10 mouse cellular contexts compared by ENCODE assay signal in genomic region chr2:154809107-154809762, GRCm38 (mm10). TPM values are rescaled to one million over a fixed set of nuclear protein-coding genes. Genes with fewer than 3 reads are reported as not detected.
DNase-seq lines count a peak whose midpoint lies in the region; ATAC-seq lines count a peak whose summit lies in the region.
"Had no signal": no experiment of that assay in that cellular context is flagged by ENCODE, and none has a peak within 500 bp of the region (broad histone marks: within the 10 kb centered on the region; RNA-seq: fewer than 3 reads in every experiment).

No protein-coding gene starts in this region.

- peak; percentile 42; the same call in 1 of the 2 replicates for ATAC-seq in limb, embryonic 12.5 days (ENCODE audit: insufficient number of reproducible peaks, insufficient read depth, low FRiP score, low TSS enrichment, low read depth)
- no peak for ATAC-seq in forebrain, embryonic 11.5 days (replicated peaks; ENCODE audit: low FRiP score)
- no peak for ATAC-seq in forebrain, embryonic 12.5 days (ENCODE audit: low FRiP score)

- H3K9me3 ChIP-seq in limb, embryonic 12.5 days: no peaks in the 10 kb centered on the region
- H3K9me3 ChIP-seq in limb, embryonic 10.5 days (replicated peaks): no peaks in the 10 kb centered on the region
- no peaks in the 10 kb centered on the region for H3K9me3 ChIP-seq in forebrain, embryonic 11.5 days (ENCODE audit: control insufficient read depth, low read length)
- no peaks in the 10 kb centered on the region for H3K9me3 ChIP-seq in forebrain, embryonic 12.5 days

- H3K4me3 ChIP-seq in limb, embryonic 12.5 days (replicated peaks): no peak overlapping the region
- H3K4me3 ChIP-seq in limb, embryonic 10.5 days: no peak overlapping the region
- no peak overlapping the region for H3K4me3 ChIP-seq in forebrain, embryonic 11.5 days (ENCODE audit: low read depth, low read length)
- H3K4me3 ChIP-seq in forebrain, embryonic 12.5 days (replicated peaks): no peak overlapping the region

- no peak overlapping the region for H3K9ac ChIP-seq in limb, embryonic 12.5 days (replicated peaks)
- no peak overlapping the region for H3K9ac ChIP-seq in forebrain, embryonic 11.5 days (ENCODE audit: low read length)
- no peak overlapping the region for H3K9ac ChIP-seq in forebrain, embryonic 12.5 days

- no peaks in the 10 kb centered on the region for H3K27me3 ChIP-seq in limb, embryonic 12.5 days
- H3K27me3 ChIP-seq in limb, embryonic 10.5 days (ENCODE audit: low read depth, poor library complexity, severe bottlenecking): no peaks in the 10 kb centered on the region
- H3K27me3 ChIP-seq in forebrain, embryonic 11.5 days (ENCODE audit: control insufficient read depth, insufficient read depth, low read length): no peaks in the 10 kb centered on the region
- no peaks in the 10 kb centered on the region for H3K27me3 ChIP-seq in forebrain, embryonic 12.5 days

- no peak overlapping the region for H3K27ac ChIP-seq in limb, embryonic 12.5 days
- no peak overlapping the region for H3K27ac ChIP-seq in limb, embryonic 10.5 days
- H3K27ac ChIP-seq in forebrain, embryonic 11.5 days (ENCODE audit: low read depth, low read length): no peak overlapping the region
- H3K27ac ChIP-seq in forebrain, embryonic 12.5 days: no peak overlapping the region

- no peaks in the 10 kb centered on the region for H3K36me3 ChIP-seq in limb, embryonic 12.5 days
- H3K36me3 ChIP-seq in limb, embryonic 10.5 days: no peaks in the 10 kb centered on the region
- no peaks in the 10 kb centered on the region for H3K36me3 ChIP-seq in forebrain, embryonic 11.5 days (ENCODE audit: control insufficient read depth, insufficient read depth, low read length)
- H3K36me3 ChIP-seq in forebrain, embryonic 12.5 days (replicated peaks): no peaks in the 10 kb centered on the region

- no peak overlapping the region for H3K4me2 ChIP-seq in limb, embryonic 12.5 days
- H3K4me2 ChIP-seq in forebrain, embryonic 11.5 days (ENCODE audit: low read depth, low read length, severe bottlenecking): no peak overlapping the region
- H3K4me2 ChIP-seq in forebrain, embryonic 12.5 days: no peak overlapping the region

- 58% methylated on average over 1 of the region's 1 CpGs for WGBS in limb, embryonic 12.5 days
- WGBS in limb, embryonic 10.5 days: 95% methylated on average over 1 of the region's 1 CpGs
- 97% methylated on average over 1 of the region's 1 CpGs for WGBS in forebrain, embryonic 11.5 days
- 91% methylated on average over 1 of the region's 1 CpGs for WGBS in forebrain, embryonic 12.5 days

- peaks cover 43% of the 10 kb centered on the region for H3K4me1 ChIP-seq in limb, embryonic 12.5 days (replicated peaks)
- H3K4me1 ChIP-seq in limb, embryonic 10.5 days: peaks cover 2% of the 10 kb centered on the region
- H3K4me1 ChIP-seq in forebrain, embryonic 11.5 days (replicated peaks; ENCODE audit: control insufficient read depth, insufficient read depth, low read length): no peaks in the 10 kb centered on the region
- H3K4me1 ChIP-seq in forebrain, embryonic 12.5 days: no peaks in the 10 kb centered on the region

- peak; percentile 54 for DNase-seq in adrenal gland, postnatal 10 days
- DNase-seq in adrenal gland, adult 18-20 months (ENCODE audit: low spot score in 2 of 2): no peak
- no peak for DNase-seq in limb, embryonic 10.5 days (ENCODE audit: low spot score)
- DNase-seq in heart, postnatal 4 days: peak; percentile 56
- DNase-seq in lung, postnatal 36 days: peak; percentile 44
- no peak for DNase-seq in forebrain, embryonic 11.5 days (ENCODE audit: low spot score)
- DNase-seq: B cell, adult 2 months had no signal

RNA-seq across cellular contexts. Expression of gene a, which starts 18.0 kb away (rescaled TPM):
- total RNA-seq in adrenal gland, postnatal 10 days (2021): not detected
- not detected for total RNA-seq in adrenal gland, adult 18-20 months (2021)
- polyA plus RNA-seq in limb, embryonic 12.5 days (2016; fragmentation: Nextera tagmentation; extraction: Ambion mirVana): 10.3 and 10.9 TPM in 2 replicates
- polyA plus RNA-seq in limb, embryonic 10.5 days (2016; fragmentation: Nextera tagmentation; extraction: Ambion mirVana): 32.5 and 45.1 TPM in 2 replicates
- total RNA-seq in heart, postnatal 4 days (2021): not detected
- 0.69 and 1.0 TPM in 2 replicates for polyA plus RNA-seq in forebrain, embryonic 11.5 days (2014; fragmentation: Nextera tagmentation; extraction: Ambion mirVana)
- polyA plus RNA-seq in forebrain, embryonic 12.5 days (2016; fragmentation: Nextera tagmentation; extraction: Ambion mirVana): 1.5 and 1.7 TPM in 2 replicates

RNA-seq across cellular contexts. Expression of gene Raly, which starts 18.3 kb away (rescaled TPM):
- 100 to 1,000 TPM; 170 to 177 TPM for total RNA-seq in adrenal gland, postnatal 10 days (2021)
- total RNA-seq in adrenal gland, adult 18-20 months (2021): 100 to 1,000 TPM; 190 to 194 TPM
- polyA plus RNA-seq in limb, embryonic 12.5 days (2016; fragmentation: Nextera tagmentation; extraction: Ambion mirVana): 50.1 and 61.3 TPM in 2 replicates
- polyA plus RNA-seq in limb, embryonic 10.5 days (2016; fragmentation: Nextera tagmentation; extraction: Ambion mirVana): 55.0 and 61.9 TPM in 2 replicates
- 100 to 1,000 TPM; 212 to 222 TPM for total RNA-seq in heart, postnatal 4 days (2021)
- polyA plus RNA-seq in forebrain, embryonic 11.5 days (2014; fragmentation: Nextera tagmentation; extraction: Ambion mirVana): 92.4 and 102 TPM in 2 replicates
- 35.1 and 45.9 TPM in 2 replicates for polyA plus RNA-seq in forebrain, embryonic 12.5 days (2016; fragmentation: Nextera tagmentation; extraction: Ambion mirVana)

RNA-seq across cellular contexts. Expression of gene Gm14214, which starts 39.4 kb away (rescaled TPM):
- total RNA-seq in adrenal gland, postnatal 10 days (2021): not detected
- total RNA-seq in adrenal gland, adult 18-20 months (2021): not detected
- polyA plus RNA-seq in limb, embryonic 12.5 days (2016; fragmentation: Nextera tagmentation; extraction: Ambion mirVana): not detected in 2 replicates
- polyA plus RNA-seq in limb, embryonic 10.5 days (2016; fragmentation: Nextera tagmentation; extraction: Ambion mirVana): not detected in 2 replicates
- total RNA-seq in heart, postnatal 4 days (2021): not detected
- polyA plus RNA-seq in forebrain, embryonic 11.5 days (2014; fragmentation: Nextera tagmentation; extraction: Ambion mirVana): not detected in 2 replicates
- not detected in 2 replicates for polyA plus RNA-seq in forebrain, embryonic 12.5 days (2016; fragmentation: Nextera tagmentation; extraction: Ambion mirVana)
- polyA plus RNA-seq: large intestine, adult 2 months had no signal

Comparison
In these comparisons a context has a peak if more than half of its experiments do, and no peak if none do; other contexts are left out.
1. DNase-seq: peak in adrenal gland, postnatal 10 days (single experiment), heart, postnatal 4 days (single experiment) and lung, postnatal 36 days (single experiment); none in adrenal gland, adult 18-20 months (0 of 2), limb, embryonic 10.5 days (single experiment) and forebrain, embryonic 11.5 days (single experiment).